Mouse (Mus musculus): ENCODE data around the gene Hspa12a.
"Not testable (repeated sequence)": the region's sequence is repeated elsewhere in the genome, so short reads cannot be mapped to it uniquely, and the experiment has no call there.

Hspa12a gene

GRCm38 (mm10) chr19:58911386-58911785, 32.1 kb downstream of the Hspa12a start:
- no peak for ATAC-seq (ENCODE audit: insufficient number of reproducible peaks, low FRiP score, low TSS enrichment)

GRCm38 (mm10) chr19:58910941-58911368, 32.5 kb downstream of the Hspa12a start:
- ATAC-seq (ENCODE audit: insufficient number of reproducible peaks, low FRiP score, low TSS enrichment): no peak

DNA sequence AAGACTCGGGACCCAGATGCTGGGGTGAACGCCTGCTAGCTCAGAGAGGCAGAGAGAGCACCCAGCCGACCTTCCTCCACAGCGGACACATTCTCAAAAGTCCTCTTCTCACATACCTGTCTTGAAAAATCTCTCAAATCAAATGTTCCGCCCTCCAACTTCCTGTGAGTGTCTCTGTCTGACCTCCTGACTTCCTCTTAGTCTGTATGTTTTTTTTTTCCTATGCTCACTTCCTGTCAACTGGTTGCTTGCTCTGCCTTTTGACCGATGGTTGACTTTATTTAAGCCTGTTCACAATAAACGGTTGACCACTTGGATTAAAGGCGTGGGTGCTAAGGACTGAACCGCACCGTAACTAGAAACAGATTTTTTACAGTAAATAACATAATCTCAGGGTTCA, 35.4 kb downstream of the Hspa12a start:
- ATAC-seq (ENCODE audit: insufficient number of reproducible peaks, low FRiP score, low TSS enrichment): no peak

- no peak for ATAC-seq (ENCODE audit: insufficient number of reproducible peaks, low FRiP score, low TSS enrichment)
Observed at GRCm38 (mm10) chr19:58906685-58907084, 36.8 kb downstream of the Hspa12a start.

GRCm38 (mm10) chr19:58903899-58904327, 39.5 kb downstream of the Hspa12a start:
- peak; percentile 73 for ATAC-seq (ENCODE audit: insufficient number of reproducible peaks, low FRiP score, low TSS enrichment)

- no peak for ATAC-seq (ENCODE audit: insufficient number of reproducible peaks, low FRiP score, low TSS enrichment)
Observed at GRCm38 (mm10) chr19:58903079-58903898, 40.2 kb downstream of the Hspa12a start.

- ATAC-seq (ENCODE audit: insufficient number of reproducible peaks, low FRiP score, low TSS enrichment): not testable (repeated sequence)
Observed at GRCm38 (mm10) chr19:58900471-58900870, 43.0 kb downstream of the Hspa12a start.

DNA sequence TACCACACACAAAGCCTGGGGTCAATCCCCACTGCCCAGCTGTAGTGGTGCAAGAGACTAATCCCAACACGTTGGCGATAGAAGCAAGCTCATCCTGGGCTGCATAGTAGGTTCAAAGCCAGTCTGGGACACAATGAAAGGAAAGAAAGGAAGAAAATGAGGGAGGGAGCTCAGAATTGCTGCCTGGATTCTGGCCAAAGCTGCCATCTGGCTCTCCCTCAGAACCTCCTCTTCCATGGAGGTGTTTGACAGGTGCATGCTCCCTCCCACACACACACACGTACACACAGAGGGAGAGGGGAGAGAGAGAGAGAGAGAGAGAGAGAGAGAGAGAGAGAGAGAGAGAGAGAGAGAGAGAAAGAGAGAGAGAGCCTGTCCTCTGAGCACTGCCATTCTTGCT, 47.2 kb downstream of the Hspa12a start:
- peak; percentile 90 for ATAC-seq (ENCODE audit: insufficient number of reproducible peaks, low FRiP score, low TSS enrichment)

GRCm38 (mm10) chr19:58889306-58890038, 54.0 kb downstream of the Hspa12a start:
- ATAC-seq (ENCODE audit: insufficient number of reproducible peaks, low FRiP score, low TSS enrichment): no peak

GRCm38 (mm10) chr19:58886467-58886866, 57.0 kb downstream of the Hspa12a start:
- ATAC-seq (ENCODE audit: insufficient number of reproducible peaks, low FRiP score, low TSS enrichment): no peak

DNA sequence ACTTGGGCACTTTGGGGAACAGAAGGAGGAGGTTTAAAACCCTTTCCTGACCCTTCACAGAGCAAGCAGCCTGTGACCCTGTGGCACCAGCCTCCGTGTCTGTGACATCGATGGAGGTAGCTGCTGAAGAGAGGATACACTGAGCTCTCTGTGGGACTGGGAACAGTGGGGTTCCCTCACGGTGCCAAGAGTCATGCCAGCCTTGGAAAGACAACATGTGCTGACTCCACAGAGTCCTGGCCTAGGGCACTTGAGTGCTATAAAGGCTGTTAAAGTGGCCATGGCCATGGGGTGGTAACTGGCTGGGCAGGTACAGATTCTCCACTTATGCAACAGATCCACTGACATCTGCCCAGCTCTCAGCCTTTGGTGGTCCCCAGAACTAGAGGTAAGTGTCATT, 60.0 kb downstream of the Hspa12a start:
- ATAC-seq (ENCODE audit: insufficient number of reproducible peaks, low FRiP score, low TSS enrichment): peak; percentile 92

DNA sequence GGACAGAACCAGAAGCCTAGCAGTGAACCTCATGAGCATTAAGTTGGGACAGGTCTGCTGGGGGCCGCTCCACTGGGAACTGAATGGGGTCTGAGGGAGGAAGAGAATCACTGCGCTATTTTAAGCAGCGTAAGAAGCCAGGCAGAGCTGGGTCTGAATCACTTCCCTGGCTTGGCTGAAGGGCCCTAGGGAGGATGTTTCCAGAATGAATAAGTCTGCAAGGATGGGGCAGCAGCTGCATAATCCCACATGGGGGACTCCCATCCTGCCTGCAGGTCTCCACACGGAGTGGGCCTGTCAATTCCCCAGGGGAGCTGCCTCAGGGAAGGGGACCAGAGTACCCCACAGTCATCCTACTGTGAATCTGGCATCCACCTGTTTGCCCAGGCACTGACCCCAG, 61.1 kb downstream of the Hspa12a start:
- no peak for ATAC-seq (ENCODE audit: insufficient number of reproducible peaks, low FRiP score, low TSS enrichment)

DNA sequence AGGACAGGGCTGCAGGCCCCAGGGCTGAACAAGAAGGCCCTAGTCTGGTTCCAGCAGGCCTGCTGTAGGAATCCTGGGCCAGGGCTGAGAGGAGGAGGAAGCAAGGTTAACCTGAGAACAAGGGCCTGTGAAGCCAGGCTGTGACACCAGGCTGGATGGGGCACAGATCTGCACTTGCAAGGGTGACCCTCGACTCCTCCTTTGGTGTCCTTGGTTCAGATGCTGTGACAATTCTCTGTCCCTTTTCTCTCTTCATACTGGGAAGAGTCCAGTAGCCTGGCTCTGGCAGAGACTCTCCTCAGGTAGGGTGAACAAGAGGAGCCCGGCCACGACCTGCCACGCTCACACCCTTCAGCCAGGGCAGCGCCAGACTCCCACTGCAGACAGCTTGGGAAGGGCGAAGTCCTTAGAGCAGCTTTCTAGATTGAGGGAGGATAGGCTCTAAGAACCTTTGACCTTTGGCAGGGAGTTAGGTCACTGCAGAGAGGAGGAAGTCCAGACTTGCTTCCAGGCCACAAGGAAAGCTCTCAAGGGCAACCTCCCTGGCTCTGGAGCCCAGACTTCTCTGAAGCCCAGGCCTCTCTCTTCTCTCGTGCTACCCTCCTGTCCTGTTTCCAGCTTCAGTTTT, 64.0 kb downstream of the Hspa12a start:
- no peak for ATAC-seq (ENCODE audit: insufficient number of reproducible peaks, low FRiP score, low TSS enrichment)

GRCm38 (mm10) chr19:58878560-58878959, 64.9 kb downstream of the Hspa12a start:
- no peak for ATAC-seq (ENCODE audit: insufficient number of reproducible peaks, low FRiP score, low TSS enrichment)

- ATAC-seq (ENCODE audit: insufficient number of reproducible peaks, low FRiP score, low TSS enrichment): no peak
Observed at GRCm38 (mm10) chr19:58873536-58873935, 69.9 kb downstream of the Hspa12a start.

DNA sequence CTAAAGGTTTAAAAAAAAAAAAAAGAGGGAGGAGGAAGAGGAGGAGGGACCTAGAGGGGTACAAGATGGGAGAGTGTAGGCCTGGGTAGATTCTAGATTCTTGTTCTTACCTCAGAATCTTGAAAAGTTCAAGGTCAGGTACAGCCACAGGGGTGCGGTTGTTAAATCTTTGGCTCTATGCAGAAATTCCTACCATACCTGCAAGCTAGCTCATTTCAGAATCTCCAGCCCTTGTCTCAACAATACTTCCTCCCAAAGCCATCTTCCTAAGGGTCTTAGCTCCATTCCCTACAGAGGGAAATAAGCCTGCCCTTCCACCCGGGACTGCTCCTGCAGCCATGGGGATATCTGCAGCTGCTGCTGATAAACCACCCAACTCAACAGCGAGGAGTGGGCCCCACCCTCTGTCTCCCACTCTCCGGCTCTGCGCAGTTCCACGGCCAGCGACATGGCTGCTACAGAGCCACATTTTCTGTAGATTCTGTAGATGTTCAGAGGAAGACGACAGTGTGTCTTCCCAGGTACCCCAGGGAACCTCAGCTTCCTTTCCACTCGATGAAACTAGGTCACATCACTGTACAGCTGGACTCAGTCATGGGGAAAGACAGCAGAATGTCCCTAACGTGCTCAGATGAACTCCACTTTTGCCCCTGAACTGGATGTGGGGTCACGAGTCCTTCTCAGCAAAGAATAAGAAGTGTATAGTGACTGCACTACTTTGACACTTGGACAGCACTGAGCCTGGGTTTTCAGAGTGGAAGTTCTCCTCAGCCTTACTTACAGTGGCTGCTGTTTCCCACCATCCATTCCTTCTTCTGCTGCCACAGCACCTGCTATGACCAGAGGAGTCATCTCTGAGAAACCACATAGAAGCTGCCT, 70.8 kb downstream of the Hspa12a start:
- ATAC-seq (ENCODE audit: insufficient number of reproducible peaks, low FRiP score, low TSS enrichment): no peak

DNA sequence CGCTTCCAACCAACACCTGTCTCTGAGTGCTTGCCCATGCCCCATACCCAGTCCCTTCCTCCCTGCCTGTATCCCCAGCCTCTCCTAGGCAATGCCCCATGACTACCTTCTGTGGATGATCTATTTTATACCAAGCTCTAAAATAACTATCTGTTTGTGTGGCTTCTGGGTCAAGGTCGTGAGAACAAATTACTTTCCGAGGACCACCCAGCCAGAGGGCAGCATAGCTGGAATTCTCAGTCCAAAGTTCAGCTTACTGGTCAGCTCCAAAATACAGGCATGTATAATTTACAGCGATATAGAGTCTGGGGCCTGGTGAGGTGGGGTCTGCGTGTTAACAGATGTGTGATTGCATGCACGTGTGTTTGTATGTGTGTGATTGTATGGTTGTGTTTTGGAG, 71.6 kb downstream of the Hspa12a start:
- no peak for ATAC-seq (ENCODE audit: insufficient number of reproducible peaks, low FRiP score, low TSS enrichment)

- ATAC-seq (ENCODE audit: insufficient number of reproducible peaks, low FRiP score, low TSS enrichment): no peak
Observed at GRCm38 (mm10) chr19:58866651-58867050, 76.8 kb downstream of the Hspa12a start.

- ATAC-seq (ENCODE audit: insufficient number of reproducible peaks, low FRiP score, low TSS enrichment): no peak
Observed at GRCm38 (mm10) chr19:58865224-58865623, 78.2 kb downstream of the Hspa12a start.

- ATAC-seq (ENCODE audit: insufficient number of reproducible peaks, low FRiP score, low TSS enrichment): no peak
Observed at GRCm38 (mm10) chr19:58864006-58864573, 79.4 kb downstream of the Hspa12a start.

Measured in cerebellum, adult (tissue).